Mouse (Mus musculus): ENCODE measurements around the gene Copz2.

GRCm38 (mm10) chr11:96829403-96829812 is 20.3 kb upstream of the Copz2 start:
- TF ChIP-seq CTCF (IDR thresholded peaks at IDR 0.05; ENCODE audit: extremely low read depth, insufficient read depth, insufficient read length, insufficient replicate concordance) (no peak), POLR2A (IDR thresholded peaks at IDR 0.05; ENCODE audit: low read depth, low read length) (peak; percentile 56)

Measured in spleen, adult 2 months (tissue).